Mouse (Mus musculus): ENCODE data around the gene S100b. TPM values are rescaled to one million over a fixed set of nuclear protein-coding genes. Genes with fewer than 3 reads are reported as not detected.

S100b gene
- polyA plus RNA-seq, 1 experiment from 2014 or later, result 0.23 TPM

- Histone ChIP-seq H3K36me3 (replicated peaks; ENCODE audit: insufficient read depth, low read length) (peaks cover 15% of the 10 kb centered on the region; the same call in 1 of the 2 replicates), H3K27ac (ENCODE audit: low read depth) (no peak overlapping the region), H3K9me3 (ENCODE audit: low read length) (no peaks in the 10 kb centered on the region), H3K4me2 (ENCODE audit: low read depth, low read length) (no peak overlapping the region), H3K4me1 (ENCODE audit: insufficient read depth) (no peaks in the 10 kb centered on the region), H3K9ac (replicated peaks) (no peak overlapping the region), H3K27me3 (ENCODE audit: insufficient read depth, low read length) (no peaks in the 10 kb centered on the region), H3K4me3 (ENCODE audit: low read depth, low read length) (no peak overlapping the region)
- ATAC-seq, result no peak
- DNase-seq, result no peak
- whole genome bisulfite sequencing (ENCODE audit: insufficient replicate concordance), result 75% methylated on average over 4 of the region's 4 CpGs
- TF ChIP-seq EP300 (IDR thresholded peaks at IDR 0.05; ENCODE audit: low read depth) (no peak), CTCF (IDR thresholded peaks at IDR 0.05; ENCODE audit: low read depth) (no peak)
These were observed 39.6 kb downstream of the S100b start for GRCm38 (mm10) chr10:76293222-76293621.

GRCm38 (mm10) chr10:76300133-76300532 lies 46.5 kb downstream of the S100b start:
- 80% methylated on average over 5 of the region's 5 CpGs for WGBS (ENCODE audit: insufficient replicate concordance)
- H3K4me3 ChIP-seq (ENCODE audit: low read depth, low read length), result no peak overlapping the region
- no peaks in the 10 kb centered on the region for H3K4me1 ChIP-seq (ENCODE audit: insufficient read depth)
- no peak overlapping the region for H3K27ac ChIP-seq (ENCODE audit: low read depth)
- 0 out of 2 replicates have a peak, but pooled peaks cover 10% of the 10 kb centered on the region for H3K36me3 ChIP-seq (replicated peaks; ENCODE audit: insufficient read depth, low read length)
- H3K9me3 ChIP-seq (ENCODE audit: low read length), result no peaks in the 10 kb centered on the region
- H3K4me2 ChIP-seq (ENCODE audit: low read depth, low read length), result no peak overlapping the region
- ATAC-seq (no peak), DNase-seq (no peak)
- no peak for TF ChIP-seq EP300 (IDR thresholded peaks at IDR 0.05; ENCODE audit: low read depth)
- TF ChIP-seq CTCF (IDR thresholded peaks at IDR 0.05; ENCODE audit: low read depth), result no peak
- H3K27me3 ChIP-seq (ENCODE audit: insufficient read depth, low read length), result no peaks in the 10 kb centered on the region
- no peak overlapping the region for H3K9ac ChIP-seq (replicated peaks)

- H3K27me3 ChIP-seq (ENCODE audit: insufficient read depth, low read length), result no peaks in the 10 kb centered on the region
- H3K4me2 ChIP-seq (ENCODE audit: low read depth, low read length), result no peak overlapping the region
- no peaks in the 10 kb centered on the region for H3K4me1 ChIP-seq (ENCODE audit: insufficient read depth)
- no peak for TF ChIP-seq EP300 (IDR thresholded peaks at IDR 0.05; ENCODE audit: low read depth)
- TF ChIP-seq CTCF (IDR thresholded peaks at IDR 0.05; ENCODE audit: low read depth), result no peak
- ATAC-seq (no peak), DNase-seq (no peak)
- H3K9ac ChIP-seq (replicated peaks), result no peak overlapping the region
- WGBS (ENCODE audit: insufficient replicate concordance), result 40% methylated on average over 9 of the region's 9 CpGs
- no peak overlapping the region for H3K27ac ChIP-seq (ENCODE audit: low read depth)
- no peaks in the 10 kb centered on the region for H3K36me3 ChIP-seq (replicated peaks; ENCODE audit: insufficient read depth, low read length)
- no peaks in the 10 kb centered on the region for H3K9me3 ChIP-seq (ENCODE audit: low read length)
- no peak overlapping the region for H3K4me3 ChIP-seq (ENCODE audit: low read depth, low read length)
These were observed 53.1 kb downstream of the S100b start for GRCm38 (mm10) chr10:76306738-76307137.

MicroRNAs encoded within 50 kb of the gene (microRNA counts, 519-probe panel; counts per million panel counts)
- not detected for microRNA mmu-miR-678

Small RNA genes within 50 kb of the gene (microRNA-seq; reads per million reads assigned to microRNA genes)
- gene Mir678, result not detected

Other genes with a start within 250 kb of the S100b start
- gene Zfp280b, start 221.2 kb upstream of the S100b start, polyA plus RNA-seq (2015; fragmentation: Nextera tagmentation; extraction: Ambion mirVana), result 7.3 and 8.3 TPM in 2 replicates
- not detected in 2 replicates for gene Slc5a4b, start 142.9 kb upstream of the S100b start, polyA plus RNA-seq (2015; fragmentation: Nextera tagmentation; extraction: Ambion mirVana)
- gene Slc5a4a, start 106.4 kb upstream of the S100b start, polyA plus RNA-seq (2015; fragmentation: Nextera tagmentation; extraction: Ambion mirVana), result not detected in 2 replicates
- gene Prmt2, start 16.0 kb upstream of the S100b start, polyA plus RNA-seq (2015; fragmentation: Nextera tagmentation; extraction: Ambion mirVana), result 2.7 and 3.0 TPM in 2 replicates
- gene Dip2a, start 91.4 kb downstream of the S100b start, polyA plus RNA-seq (2015; fragmentation: Nextera tagmentation; extraction: Ambion mirVana), result 0.67 and 0.97 TPM in 2 replicates
- 1.2 TPM in 1 of 2 replicates, not detected in the other for gene AC141477.1, start 186.6 kb downstream of the S100b start, polyA plus RNA-seq (2015; fragmentation: Nextera tagmentation; extraction: Ambion mirVana)
- 4.5 and 5.4 TPM in 2 replicates for gene Pcnt, start 188.9 kb downstream of the S100b start, polyA plus RNA-seq (2015; fragmentation: Nextera tagmentation; extraction: Ambion mirVana)
- not detected in 2 replicates for gene 2610028H24Rik, start 195.2 kb downstream of the S100b start, polyA plus RNA-seq (2015; fragmentation: Nextera tagmentation; extraction: Ambion mirVana)
- 14.9 and 18.2 TPM in 2 replicates for gene Mcm3ap, start 215.1 kb downstream of the S100b start, polyA plus RNA-seq (2015; fragmentation: Nextera tagmentation; extraction: Ambion mirVana)
- 2.5 and 2.7 TPM in 2 replicates for gene Ybey, start 215.3 kb downstream of the S100b start, polyA plus RNA-seq (2015; fragmentation: Nextera tagmentation; extraction: Ambion mirVana)